Mouse (Mus musculus): ENCODE data around the gene Atp6v0e2. TPM values are rescaled to one million over a fixed set of nuclear protein-coding genes. Genes with fewer than 3 reads are reported as not detected.
A peak's percentile ranks its signal among the peaks of the same experiment; 100 is the strongest.
"Not testable (repeated sequence)": the region's sequence is repeated elsewhere in the genome, so short reads cannot be mapped to it uniquely, and the experiment has no call there.

The Atp6v0e2 gene
- total RNA-seq (2021): 100 to 1,000 TPM; 520 to 530 TPM
- long read RNA-seq, experiment 1, transcript Atp6v0e2-201 (4 exons, 1,789 nt): major isoform, 815 of 892 reads
- long read RNA-seq, experiment 1, partial matches to known transcripts: 70 of 892 reads
- long read RNA-seq, experiment 1, other reads (novel, unspliced or antisense): 3 of 892 reads
- long read RNA-seq, experiment 2, transcript Atp6v0e2-201 (4 exons, 1,789 nt): major isoform, 619 of 684 reads
- long read RNA-seq, experiment 2, transcript Atp6v0e2-202 (3 exons, 1,612 nt): minor isoform, 6 of 684 reads
- long read RNA-seq, experiment 2, partial matches to known transcripts: 53 of 684 reads
- long read RNA-seq, experiment 2, other reads (novel, unspliced or antisense): 6 of 684 reads

GRCm38 (mm10) chr6:48537105-48537954, at the start of gene Atp6v0e2:
Gene Atp6v0e2 (plus strand): TSS chr6:48537615.
- DNase-seq (ENCODE audit: low spot score in 2 of 2): peak; percentile 93 to 94
- intact Hi-C loops (cut with DNase I): loop anchor here (2.0 to 5.0 kb wide), 3 partner anchors 93 to 360 kb away; partner anchors contain the start of genes Krba1 and Zfp467

GRCm38 (mm10) chr6:48487747-48488725, 49.4 kb upstream of the Atp6v0e2 start:
- intact Hi-C loops (cut with DNase I): no loop called here
- no peak for DNase-seq (ENCODE audit: low spot score in 2 of 2)

- intact Hi-C loops (cut with DNase I): no loop called here
These were observed 47.7 kb upstream of the Atp6v0e2 start for GRCm38 (mm10) chr6:48489741-48490140.

DNA sequence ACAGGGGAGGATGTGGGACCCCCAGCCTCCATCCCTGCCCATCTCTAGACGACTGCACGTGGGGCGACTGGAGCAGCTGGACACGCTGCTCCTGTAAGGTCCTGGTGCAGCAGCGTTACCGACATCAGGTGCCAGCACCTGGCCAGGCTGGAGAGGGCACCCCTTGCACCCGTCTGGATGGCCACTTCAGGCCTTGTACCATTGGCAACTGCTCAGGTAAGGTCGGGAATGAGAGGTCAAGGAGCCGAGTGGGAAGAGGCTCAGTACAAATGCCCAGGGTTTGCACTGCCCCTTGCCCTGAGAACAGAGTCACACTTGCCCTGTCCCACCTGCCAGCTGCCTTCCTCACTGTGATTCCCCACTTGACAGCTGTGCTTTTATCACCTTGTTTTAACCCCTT, 46.1 kb upstream of the Atp6v0e2 start:
- DNase-seq (ENCODE audit: low spot score in 2 of 2): no peak
- intact Hi-C loops (cut with DNase I): no loop called here

More at GRCm38 (mm10) chr6:48489741-48490140, 47.7 kb upstream of the Atp6v0e2 start:
- DNase-seq (ENCODE audit: low spot score in 2 of 2): no peak

GRCm38 (mm10) chr6:48493136-48493730, 44.2 kb upstream of the Atp6v0e2 start:
- DNase-seq (ENCODE audit: low spot score in 2 of 2): no peak
- intact Hi-C loops (cut with DNase I): no loop called here

DNA sequence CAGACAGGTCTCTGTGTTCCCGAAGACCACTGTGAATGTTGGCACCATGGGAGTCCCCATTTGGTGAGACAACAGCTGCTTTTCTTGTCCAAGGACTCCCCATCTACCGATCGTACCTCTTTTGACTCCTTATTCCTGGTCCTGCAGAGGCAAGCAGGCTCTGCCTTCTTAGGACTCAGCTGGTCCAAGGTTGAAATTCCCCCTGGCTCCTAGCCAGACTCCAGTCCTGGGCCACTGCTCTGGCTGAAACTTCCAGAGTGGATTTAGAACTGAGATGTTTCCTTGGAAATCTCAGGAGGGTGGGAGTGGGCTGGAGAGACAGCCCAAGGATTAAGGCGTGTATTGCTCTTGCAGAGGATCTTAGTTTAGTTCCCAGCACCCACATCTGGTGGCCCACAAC, 39.9 kb upstream of the Atp6v0e2 start:
- DNase-seq (ENCODE audit: low spot score in 2 of 2): no peak
- intact Hi-C loops (cut with DNase I): no loop called here

GRCm38 (mm10) chr6:48503847-48504240, 33.6 kb upstream of the Atp6v0e2 start:
- intact Hi-C loops (cut with DNase I): loop anchor here (5.0 kb wide), 1 partner anchor 107 kb away; the partner anchor contains the start of gene Krba1
- no peak for DNase-seq (ENCODE audit: low spot score in 2 of 2)

DNA sequence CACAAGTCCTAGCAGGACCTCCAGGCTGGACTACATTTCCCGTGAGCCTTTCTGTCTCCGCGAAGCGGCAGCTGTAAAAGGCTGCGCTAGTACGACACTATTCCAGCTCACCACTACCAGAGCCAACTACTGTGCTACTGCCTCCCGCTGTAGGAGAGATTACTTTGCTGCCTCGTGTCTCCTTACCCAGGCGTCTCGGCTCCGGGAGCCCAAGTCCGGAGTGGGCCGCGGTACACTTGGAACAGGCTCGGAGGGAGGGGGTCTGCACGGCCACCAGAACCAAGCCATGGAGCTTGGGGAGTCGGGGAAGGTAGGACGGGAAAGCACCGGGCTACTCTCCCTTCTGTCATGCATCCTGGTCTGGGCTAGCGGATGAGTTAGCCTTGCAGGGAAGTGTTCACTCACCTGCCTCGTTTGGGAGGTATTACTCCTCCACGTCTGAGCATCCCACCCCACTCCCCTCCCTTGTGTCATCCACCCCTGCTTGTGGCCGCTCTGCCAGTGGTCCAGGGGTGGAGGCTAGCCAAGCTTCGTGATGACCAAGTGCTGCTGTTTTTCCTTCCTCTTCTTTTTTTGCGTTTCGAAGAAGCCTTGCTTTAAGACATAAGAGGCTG, 33.1 kb upstream of the Atp6v0e2 start:
- peak; percentile 78 to 85 for DNase-seq (ENCODE audit: low spot score in 2 of 2)
- intact Hi-C loops (cut with DNase I): loop anchor here (5.0 kb wide), 1 partner anchor 107 kb away; the partner anchor contains the start of gene Krba1

DNA sequence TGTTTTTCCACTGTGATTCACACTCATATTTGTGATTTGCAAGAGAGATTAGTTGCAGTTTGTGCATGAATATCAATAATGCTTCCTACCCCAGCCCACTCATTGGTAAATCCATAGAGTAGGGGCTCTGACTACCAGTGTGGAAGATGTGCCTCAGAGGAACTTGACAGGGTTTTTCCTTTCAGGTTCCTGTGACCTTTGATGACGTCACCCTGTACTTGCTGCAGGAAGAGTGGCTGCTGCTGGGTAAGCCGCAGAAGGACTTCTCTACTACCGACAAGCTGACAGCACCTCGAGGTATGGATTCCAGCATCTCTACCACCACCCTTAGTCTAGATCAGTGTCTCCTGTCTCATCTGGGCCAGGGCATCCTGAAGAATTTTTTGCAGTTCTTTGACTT, 29.3 kb upstream of the Atp6v0e2 start:
- DNase-seq (ENCODE audit: low spot score in 2 of 2): no peak
- intact Hi-C loops (cut with DNase I): no loop called here

GRCm38 (mm10) chr6:48510426-48510825, 27.0 kb upstream of the Atp6v0e2 start:
- intact Hi-C loops (cut with DNase I): no loop called here
- DNase-seq (ENCODE audit: low spot score in 2 of 2): no peak

GRCm38 (mm10) chr6:48511861-48512260, 25.6 kb upstream of the Atp6v0e2 start:
- intact Hi-C loops (cut with DNase I): no loop called here
- no peak for DNase-seq (ENCODE audit: low spot score in 2 of 2)

DNA sequence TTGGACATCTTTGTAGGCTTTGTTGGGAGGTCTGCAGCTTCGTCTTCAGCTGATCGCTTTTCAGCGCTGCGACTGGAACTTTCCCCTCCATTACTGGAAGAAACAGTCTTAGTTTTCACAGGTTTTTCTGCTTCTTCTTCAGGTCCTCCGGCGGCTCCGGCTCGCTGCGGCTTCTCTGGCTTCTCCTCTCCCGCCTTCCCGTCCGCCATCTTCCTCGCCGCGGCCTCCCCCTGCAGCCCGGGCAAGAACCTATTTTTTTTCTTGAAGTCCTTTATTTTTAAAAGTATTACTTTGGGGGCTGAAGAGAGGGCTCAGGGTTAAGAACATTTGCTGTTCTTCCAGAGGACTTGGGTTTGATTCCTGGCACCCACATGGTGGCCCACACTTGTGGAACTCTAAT, 12.5 kb upstream of the Atp6v0e2 start:
- DNase-seq (ENCODE audit: low spot score in 2 of 2); intact Hi-C loops (cut with DNase I): not testable (repeated sequence)

GRCm38 (mm10) chr6:48527901-48528300, 9.5 kb upstream of the Atp6v0e2 start:
- intact Hi-C loops (cut with DNase I): no loop called here

DNA sequence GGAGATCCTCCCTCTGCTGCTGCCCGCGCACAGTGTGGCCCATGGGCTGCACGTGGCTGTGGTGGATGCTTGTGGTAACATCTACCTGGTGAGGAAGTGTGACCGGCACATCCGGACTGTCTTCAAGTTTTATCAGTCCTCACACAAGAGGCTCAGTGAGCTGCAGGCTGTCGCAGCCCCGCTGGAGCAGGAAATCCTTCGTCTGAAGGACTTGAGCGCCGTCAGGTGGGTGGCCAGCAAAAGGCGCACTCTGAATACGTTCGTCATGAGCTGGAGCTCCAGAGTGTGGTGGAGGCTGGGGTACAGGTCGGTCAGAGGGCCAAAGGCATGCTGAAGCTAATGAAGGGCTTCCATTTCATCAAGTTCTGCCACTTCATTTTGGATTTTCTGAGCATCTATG, 8.2 kb upstream of the Atp6v0e2 start:
- no peak for DNase-seq (ENCODE audit: low spot score in 2 of 2)
- intact Hi-C loops (cut with DNase I): no loop called here

More at GRCm38 (mm10) chr6:48527901-48528300, 9.5 kb upstream of the Atp6v0e2 start:
- DNase-seq (ENCODE audit: low spot score in 2 of 2): no peak

DNA sequence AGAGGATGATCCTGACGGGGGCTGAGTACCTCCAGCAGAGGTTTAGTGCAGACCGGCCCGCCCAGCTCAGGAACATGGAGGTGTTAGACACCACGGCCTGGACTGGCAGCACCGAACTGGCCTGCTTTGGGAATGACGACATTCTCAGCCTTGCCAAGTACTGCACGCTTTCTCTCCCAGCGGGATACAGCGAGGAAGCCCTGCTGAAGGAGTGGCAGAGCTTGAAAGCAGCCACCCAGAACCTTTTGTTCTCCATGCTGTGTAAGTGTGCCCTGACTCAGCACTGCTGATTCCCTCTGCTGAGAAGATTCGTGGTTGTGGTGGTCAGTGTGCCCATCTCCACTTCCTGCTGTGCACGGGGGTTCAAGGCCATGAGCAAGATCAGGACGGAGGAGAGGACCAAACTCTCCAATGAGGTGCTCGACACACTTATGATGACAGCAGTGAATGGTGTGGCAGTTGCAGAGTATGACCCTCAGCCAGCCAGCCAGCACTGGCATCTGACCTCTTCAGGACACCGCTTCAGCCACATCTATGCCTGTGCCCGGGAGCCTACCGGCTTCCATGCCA, 7.5 kb upstream of the Atp6v0e2 start:
- intact Hi-C loops (cut with DNase I): no loop called here

DNA sequence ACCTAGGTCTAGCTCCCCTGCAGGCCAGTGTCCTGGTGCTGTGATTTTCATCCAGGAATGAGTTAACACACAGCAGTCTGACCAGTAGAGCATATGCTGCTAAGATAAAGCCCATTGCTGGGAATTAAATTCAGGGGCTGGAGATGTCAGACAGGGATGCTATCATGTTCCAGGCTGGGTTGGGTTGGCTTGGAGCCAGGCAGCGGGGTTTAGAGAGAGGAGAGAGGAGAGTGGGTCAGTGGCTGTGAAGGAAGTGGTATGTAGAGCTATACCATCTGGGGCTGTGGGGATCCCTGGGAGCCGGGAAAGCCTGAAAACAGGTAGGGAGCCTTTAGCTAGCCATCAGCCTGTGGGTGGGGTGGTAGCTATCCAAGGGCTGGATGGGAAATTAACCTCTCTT, 6.6 kb upstream of the Atp6v0e2 start:
- intact Hi-C loops (cut with DNase I): no loop called here
- no peak for DNase-seq (ENCODE audit: low spot score in 2 of 2)

More for the DNA sequence above, 7.5 kb upstream of the Atp6v0e2 start:
- DNase-seq (ENCODE audit: low spot score in 2 of 2): no peak

GRCm38 (mm10) chr6:48533475-48533874, 3.9 kb upstream of the Atp6v0e2 start:
- intact Hi-C loops (cut with DNase I): no loop called here
- DNase-seq (ENCODE audit: low spot score in 2 of 2): no peak

- intact Hi-C loops (cut with DNase I): loop anchor here (5.0 kb wide), 2 partner anchors 138 to 358 kb away; partner anchors contain the start of gene Krba1
- DNase-seq (ENCODE audit: low spot score in 2 of 2): no peak
These were observed 2.5 kb upstream of the Atp6v0e2 start for GRCm38 (mm10) chr6:48534913-48535312.

All from left cerebral cortex, postnatal 14 days (tissue).